Mouse (Mus musculus): ENCODE data around the gene Exoc3l2.
"Not testable (repeated sequence)": the region's sequence is repeated elsewhere in the genome, so short reads cannot be mapped to it uniquely, and the experiment has no call there.

The Exoc3l2 gene

GRCm38 (mm10) chr7:19489525-19489924 lies 26.4 kb downstream of the Exoc3l2 start:
- in situ Hi-C loops (cut with MseI, MboI), result no loop called here

GRCm38 (mm10) chr7:19491731-19492130 lies 28.6 kb downstream of the Exoc3l2 start:
- in situ Hi-C loops (cut with MseI, MboI), result no loop called here

- in situ Hi-C loops (cut with MseI, MboI), result no loop called here
These were observed 31.8 kb downstream of the Exoc3l2 start for GRCm38 (mm10) chr7:19494751-19495474.

GRCm38 (mm10) chr7:19495521-19496213 lies 32.5 kb downstream of the Exoc3l2 start:
- in situ Hi-C loops (cut with MseI, MboI), result no loop called here

- in situ Hi-C loops (cut with MseI, MboI), result no loop called here
These were observed 33.1 kb downstream of the Exoc3l2 start for GRCm38 (mm10) chr7:19496214-19496555.

- in situ Hi-C loops (cut with MseI, MboI), result no loop called here
These were observed 35.2 kb downstream of the Exoc3l2 start for GRCm38 (mm10) chr7:19498326-19498725.

GRCm38 (mm10) chr7:19500420-19501363 lies 37.6 kb downstream of the Exoc3l2 start:
- in situ Hi-C loops (cut with MseI, MboI), result loop anchor here in 1 of 2 experiments (10.0 kb wide), 1 partner anchor 64 kb away; the partner anchor contains the start of gene Ppp1r37

- in situ Hi-C loops (cut with MseI, MboI), result loop anchor here in 1 of 2 experiments (10.0 kb wide), 1 partner anchor 63 kb away; the partner anchor contains the start of gene Ppp1r37
These were observed 38.5 kb downstream of the Exoc3l2 start for GRCm38 (mm10) chr7:19501658-19502057.

- in situ Hi-C loops (cut with MseI, MboI), result loop anchor here in 1 of 2 experiments (10.0 kb wide), 1 partner anchor 61 kb away; the partner anchor contains the start of gene Ppp1r37
These were observed 40.4 kb downstream of the Exoc3l2 start for GRCm38 (mm10) chr7:19503481-19504068.

- in situ Hi-C loops (cut with MseI, MboI), result loop anchor here in 1 of 2 experiments (10.0 kb wide), 1 partner anchor 58 kb away; the partner anchor contains the start of gene Ppp1r37
These were observed 43.2 kb downstream of the Exoc3l2 start for GRCm38 (mm10) chr7:19506326-19506725.

- in situ Hi-C loops (cut with MseI, MboI), result loop anchor here in 1 of 2 experiments (10.0 kb wide), 1 partner anchor 58 kb away; the partner anchor contains the start of gene Ppp1r37
These were observed 44.0 kb downstream of the Exoc3l2 start for GRCm38 (mm10) chr7:19506969-19507611.

- in situ Hi-C loops (cut with MseI, MboI), result loop anchor here in 1 of 2 experiments (10.0 kb wide), 1 partner anchor 57 kb away; the partner anchor contains the start of gene Ppp1r37
These were observed 44.5 kb downstream of the Exoc3l2 start for GRCm38 (mm10) chr7:19507612-19507981.

- in situ Hi-C loops (cut with MseI, MboI), result loop anchor here in 1 of 2 experiments (10.0 kb wide), 1 partner anchor 56 kb away; the partner anchor contains the start of gene Ppp1r37
These were observed 45.2 kb downstream of the Exoc3l2 start, which contains the start of the genes Bloc1s3 and Trappc6a for GRCm38 (mm10) chr7:19508150-19508923. Gene Bloc1s3 (minus strand): TSS chr7:19508367. Gene Trappc6a (plus strand): TSS chr7:19508395.

- in situ Hi-C loops (cut with MseI, MboI), result loop anchor here in 1 of 2 experiments (10.0 kb wide), 1 partner anchor 56 kb away; the partner anchor contains the start of gene Ppp1r37
These were observed 45.9 kb downstream of the Exoc3l2 start for GRCm38 (mm10) chr7:19508924-19509568.

- in situ Hi-C loops (cut with MseI, MboI), result loop anchor here in 1 of 2 experiments (10.0 kb wide), 1 partner anchor 55 kb away; the partner anchor contains the start of gene Ppp1r37
These were observed 46.7 kb downstream of the Exoc3l2 start for GRCm38 (mm10) chr7:19509786-19510185.

GRCm38 (mm10) chr7:19511934-19512333 lies 48.8 kb downstream of the Exoc3l2 start:
- in situ Hi-C loops (cut with MseI, MboI), result not testable (repeated sequence)

GRCm38 (mm10) chr7:19512353-19512752 lies 49.2 kb downstream of the Exoc3l2 start:
- in situ Hi-C loops (cut with MseI, MboI), result no loop called here

GRCm38 (mm10) chr7:19517652-19518365 lies 54.7 kb downstream of the Exoc3l2 start, which contains the start of gene Nkpd1:
Gene Nkpd1 (plus strand): TSS chr7:19517838.
- in situ Hi-C loops (cut with MseI, MboI), result no loop called here
